Mouse (Mus musculus) testis, adult 2 months (tissue): Measurements from ENCODE around the gene R3hdm4.

ENCODE experiments used
- CTCF ChIP-seq: fragments of 200-500 bp; IDR thresholded peaks from 2 replicates; pipeline ENCODE4 v1.5.1; 2012; ENCODE audit warnings: low read depth, mild to moderate bottlenecking, inconsistent platforms, low read length, moderate library complexity; ENCODE audit not compliant: control insufficient read depth, insufficient read depth, insufficient replicate concordance
- POLR2A ChIP-seq: fragments of 200-500 bp; IDR thresholded peaks from 2 replicates; pipeline ENCODE4 v1.6.1; 2012; ENCODE audit warnings: low read depth, mild to moderate bottlenecking, inconsistent platforms, low read length, moderate library complexity; ENCODE audit not compliant: control insufficient read depth

DNA sequence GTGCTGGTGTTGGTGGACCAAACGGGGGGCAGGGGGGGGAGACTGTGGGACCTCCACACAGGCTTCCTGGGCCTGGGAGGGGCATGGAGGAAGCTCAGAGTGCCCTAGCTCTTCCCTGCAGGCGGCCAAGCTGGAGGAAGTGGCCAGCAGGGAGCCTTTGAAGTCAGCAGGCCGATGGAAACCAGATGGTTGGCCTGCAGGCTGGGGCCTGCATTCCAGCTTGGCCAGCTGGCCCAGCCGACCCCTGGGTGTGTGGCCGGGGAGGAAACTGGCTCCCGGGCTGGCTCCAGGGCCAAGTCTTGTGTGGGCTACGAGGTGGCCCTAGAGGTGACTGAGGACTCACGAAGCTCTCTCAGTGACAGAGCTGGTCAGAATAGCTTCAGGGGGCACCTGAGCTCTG is 11.7 kb upstream of the R3hdm4 start:
- TF ChIP-seq POLR2A: no peak
- no peak for TF ChIP-seq CTCF
